ENCODE assay signal across 9 mouse cellular contexts in the genomic region with DNA sequence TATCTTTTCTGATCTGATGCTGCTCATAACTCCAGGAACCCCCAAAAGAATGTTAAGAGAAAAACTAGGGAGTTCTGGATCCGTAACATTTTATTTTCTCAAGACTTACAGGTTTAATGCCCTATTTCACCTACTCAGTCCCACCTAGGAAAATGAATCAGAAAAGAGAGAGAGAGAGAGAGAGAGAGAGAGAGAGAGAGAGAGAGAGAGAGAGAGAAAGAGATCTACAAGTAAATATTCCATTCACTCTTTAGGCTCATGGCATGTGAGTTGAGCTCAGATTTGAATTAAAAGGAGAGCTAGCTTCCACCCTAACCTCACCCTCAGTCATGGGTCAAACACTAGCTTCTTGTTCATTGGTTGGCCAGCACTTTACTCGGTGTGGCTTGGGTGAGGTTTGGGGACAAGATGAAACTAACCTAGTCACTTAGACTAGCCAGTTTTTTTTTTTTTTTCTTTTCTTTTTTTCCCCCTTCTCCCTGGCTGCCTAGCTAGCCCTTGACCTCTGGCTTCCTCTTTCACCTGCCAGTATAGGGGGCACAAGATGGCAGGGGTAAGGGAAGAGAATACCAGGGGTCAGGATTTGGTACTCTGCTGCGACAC. TPM values are rescaled to one million over a fixed set of nuclear protein-coding genes. Genes with fewer than 3 reads are reported as not detected.
DNase-seq lines count a peak whose midpoint lies in the region; ATAC-seq lines count a peak whose summit lies in the region.
"Had no signal": no experiment of that assay in that cellular context is flagged by ENCODE, and none has a peak within 500 bp of the region (broad histone marks: within the 10 kb centered on the region; RNA-seq: fewer than 3 reads in every experiment).

No protein-coding gene starts in this region.

- H3K9me3 ChIP-seq in embryonic facial prominence, embryonic 10.5 days = no peaks in the 10 kb centered on the region
- no peaks in the 10 kb centered on the region for H3K9me3 ChIP-seq in hindbrain, embryonic 15.5 days
- no peaks in the 10 kb centered on the region for H3K9me3 ChIP-seq in midbrain, embryonic 13.5 days

- peaks cover 38% of the 10 kb centered on the region for H3K36me3 ChIP-seq in embryonic facial prominence, embryonic 10.5 days (replicated peaks)
- peaks cover 18% of the 10 kb centered on the region for H3K36me3 ChIP-seq in hindbrain, embryonic 15.5 days
- H3K36me3 ChIP-seq in midbrain, embryonic 13.5 days = peaks cover 22% of the 10 kb centered on the region

- WGBS in embryonic facial prominence, embryonic 10.5 days = 46% methylated on average over 3 of the region's 3 CpGs
- 43% methylated on average over 3 of the region's 3 CpGs for WGBS in hindbrain, embryonic 15.5 days
- WGBS in midbrain, embryonic 13.5 days = 53% methylated on average over 3 of the region's 3 CpGs

- H3K4me3 ChIP-seq in embryonic facial prominence, embryonic 10.5 days = peak overlapping the region; percentile 88
- peak overlapping the region; percentile 74 for H3K4me3 ChIP-seq in hindbrain, embryonic 15.5 days
- peak overlapping the region; percentile 64 for H3K4me3 ChIP-seq in midbrain, embryonic 13.5 days (replicated peaks)

- H3K9ac ChIP-seq in hindbrain, embryonic 15.5 days = peak overlapping the region; percentile 59; the same call in 1 of the 2 replicates
- H3K9ac ChIP-seq in midbrain, embryonic 13.5 days (replicated peaks) = peak overlapping the region; percentile 79

- no peak for ATAC-seq in hindbrain, embryonic 15.5 days (ENCODE audit: low FRiP score, low read depth)
- ATAC-seq in midbrain, embryonic 13.5 days = no peak; the same call in 1 of the 2 replicates
- ATAC-seq in erythroid progenitor cell, adult 5-6 weeks (replicated peaks; ENCODE audit: low FRiP score, poor library complexity, severe bottlenecking) = no peak

- no peaks in the 10 kb centered on the region for H3K27me3 ChIP-seq in embryonic facial prominence, embryonic 10.5 days (replicated peaks; ENCODE audit: low read depth, poor library complexity, severe bottlenecking)
- H3K27me3 ChIP-seq in hindbrain, embryonic 15.5 days = no peaks in the 10 kb centered on the region
- H3K27me3 ChIP-seq in midbrain, embryonic 13.5 days = no peaks in the 10 kb centered on the region
- H3K27me3 ChIP-seq: Patski had no signal

- intact Hi-C loops in left cerebral cortex, postnatal 4 days (cut with DNase I) = no loop called here

- H3K4me1 ChIP-seq in embryonic facial prominence, embryonic 10.5 days = peaks cover 20% of the 10 kb centered on the region
- peaks cover 27% of the 10 kb centered on the region for H3K4me1 ChIP-seq in hindbrain, embryonic 15.5 days (replicated peaks)
- H3K4me1 ChIP-seq in midbrain, embryonic 13.5 days (replicated peaks) = peaks cover 16% of the 10 kb centered on the region

- H3K27ac ChIP-seq in embryonic facial prominence, embryonic 10.5 days (replicated peaks) = peak overlapping the region; percentile 78; the same call in 1 of the 2 replicates
- H3K27ac ChIP-seq in hindbrain, embryonic 15.5 days (replicated peaks) = peak overlapping the region; percentile 77
- no peak overlapping the region for H3K27ac ChIP-seq in midbrain, embryonic 13.5 days

- peak overlapping the region; percentile 96 for H3K4me2 ChIP-seq in hindbrain, embryonic 15.5 days
- H3K4me2 ChIP-seq in midbrain, embryonic 13.5 days (replicated peaks) = peak overlapping the region; percentile 97

- peak; percentile 17 for DNase-seq in kidney, adult 11 months
- no peak for DNase-seq in kidney, adult 8-10 months
- no peak for DNase-seq in embryonic facial prominence, embryonic 10.5 days (ENCODE audit: low spot score)
- DNase-seq in left cerebral cortex, postnatal 4 days = no peak
- DNase-seq in right cerebral cortex, postnatal 14 days = no peak

RNA-seq across cellular contexts. Expression of gene Dhrs11, which starts 0.8 kb away (rescaled TPM):
- polyA plus RNA-seq in embryonic facial prominence, embryonic 10.5 days (2016; fragmentation: Nextera tagmentation; extraction: Ambion mirVana) = 10.4 and 11.8 TPM in 2 replicates
- polyA plus RNA-seq in hindbrain, embryonic 15.5 days (2015; fragmentation: Nextera tagmentation; extraction: Ambion mirVana) = 8.6 and 10.5 TPM in 2 replicates
- polyA plus RNA-seq in midbrain, embryonic 13.5 days (2015; fragmentation: Nextera tagmentation; extraction: Ambion mirVana) = 4.9 and 5.2 TPM in 2 replicates
- 865 and 926 TPM in 2 replicates for total RNA-seq in erythroid progenitor cell, adult 5-6 weeks (2015; ENCODE audit: low replicate concordance)
- 517 and 556 TPM in 2 replicates for total RNA-seq in erythroid progenitor cell, adult 5-6 weeks (2017; ENCODE audit: low replicate concordance)
- total RNA-seq in left cerebral cortex, postnatal 4 days (2021) = 1 to 10 TPM; 5.9 to 6.8 TPM

RNA-seq across cellular contexts. Expression of gene Mrm1, which starts 8.7 kb away (rescaled TPM):
- 10.0 and 12.0 TPM in 2 replicates for polyA plus RNA-seq in embryonic facial prominence, embryonic 10.5 days (2016; fragmentation: Nextera tagmentation; extraction: Ambion mirVana)
- 20.0 TPM in 2 replicates for polyA plus RNA-seq in hindbrain, embryonic 15.5 days (2015; fragmentation: Nextera tagmentation; extraction: Ambion mirVana)
- polyA plus RNA-seq in midbrain, embryonic 13.5 days (2015; fragmentation: Nextera tagmentation; extraction: Ambion mirVana) = 8.5 and 10.7 TPM in 2 replicates
- total RNA-seq in erythroid progenitor cell, adult 5-6 weeks (2015; ENCODE audit: low replicate concordance) = 65.4 and 66.0 TPM in 2 replicates
- 27.2 and 42.7 TPM in 2 replicates for total RNA-seq in erythroid progenitor cell, adult 5-6 weeks (2017; ENCODE audit: low replicate concordance)
- total RNA-seq in left cerebral cortex, postnatal 4 days (2021) = 10 to 100 TPM; 15.6 to 24.5 TPM

RNA-seq across cellular contexts. Expression of gene Ggnbp2, which starts 42.6 kb away (rescaled TPM):
- polyA plus RNA-seq in embryonic facial prominence, embryonic 10.5 days (2016; fragmentation: Nextera tagmentation; extraction: Ambion mirVana) = 52.0 and 53.9 TPM in 2 replicates
- 68.9 and 72.9 TPM in 2 replicates for polyA plus RNA-seq in hindbrain, embryonic 15.5 days (2015; fragmentation: Nextera tagmentation; extraction: Ambion mirVana)
- 75.1 and 75.7 TPM in 2 replicates for polyA plus RNA-seq in midbrain, embryonic 13.5 days (2015; fragmentation: Nextera tagmentation; extraction: Ambion mirVana)
- 268 and 506 TPM in 2 replicates for total RNA-seq in erythroid progenitor cell, adult 5-6 weeks (2015; ENCODE audit: low replicate concordance)
- total RNA-seq in erythroid progenitor cell, adult 5-6 weeks (2017; ENCODE audit: low replicate concordance) = 686 and 829 TPM in 2 replicates
- total RNA-seq in left cerebral cortex, postnatal 4 days (2021) = 100 to 1,000 TPM in 1 of 2 experiments, 10 to 100 TPM in 1; 86.9 to 100 TPM

RNA-seq across cellular contexts. Expression of gene Myo19, which starts 51.9 kb away (rescaled TPM):
- polyA plus RNA-seq in embryonic facial prominence, embryonic 10.5 days (2016; fragmentation: Nextera tagmentation; extraction: Ambion mirVana) = 11.9 and 15.3 TPM in 2 replicates
- polyA plus RNA-seq in hindbrain, embryonic 15.5 days (2015; fragmentation: Nextera tagmentation; extraction: Ambion mirVana) = 6.8 and 7.7 TPM in 2 replicates
- polyA plus RNA-seq in midbrain, embryonic 13.5 days (2015; fragmentation: Nextera tagmentation; extraction: Ambion mirVana) = 6.2 and 6.3 TPM in 2 replicates
- 6.1 and 15.5 TPM in 2 replicates for total RNA-seq in erythroid progenitor cell, adult 5-6 weeks (2015; ENCODE audit: low replicate concordance)
- total RNA-seq in erythroid progenitor cell, adult 5-6 weeks (2017; ENCODE audit: low replicate concordance) = 6.5 and 10.5 TPM in 2 replicates
- total RNA-seq in left cerebral cortex, postnatal 4 days (2021) = 10 to 100 TPM; 20.0 to 21.1 TPM

RNA-seq across cellular contexts. Expression of gene Pigw, which starts 52.1 kb away (rescaled TPM):
- polyA plus RNA-seq in embryonic facial prominence, embryonic 10.5 days (2016; fragmentation: Nextera tagmentation; extraction: Ambion mirVana) = 2.5 and 2.8 TPM in 2 replicates
- polyA plus RNA-seq in hindbrain, embryonic 15.5 days (2015; fragmentation: Nextera tagmentation; extraction: Ambion mirVana) = 2.2 and 2.3 TPM in 2 replicates
- polyA plus RNA-seq in midbrain, embryonic 13.5 days (2015; fragmentation: Nextera tagmentation; extraction: Ambion mirVana) = 2.3 and 3.1 TPM in 2 replicates
- total RNA-seq in erythroid progenitor cell, adult 5-6 weeks (2015; ENCODE audit: low replicate concordance) = 1.7 and 4.7 TPM in 2 replicates
- 5.0 and 6.9 TPM in 2 replicates for total RNA-seq in erythroid progenitor cell, adult 5-6 weeks (2017; ENCODE audit: low replicate concordance)
- total RNA-seq in left cerebral cortex, postnatal 4 days (2021) = 10 to 100 TPM; 11.2 to 12.0 TPM
